Mouse (Mus musculus) kidney, embryonic 15.5 days (tissue): ENCODE measurements around the gene Nsun2. TPM values are rescaled to one million over a fixed set of nuclear protein-coding genes. Genes with fewer than 3 reads are reported as not detected.

Experiments
- ATAC-seq: fragments of 200-750 bp; cut with Nextera tagmentation; replicated peaks from 2 replicates; pipeline ENCODE4 v1.8.0; 2017; ENCODE audit warnings: moderate TSS enrichment; ENCODE audit not compliant: low FRiP score
- H3K27ac ChIP-seq: fragments of 300-500 bp; sonication (generic); 2 replicates; pipeline ENCODE4 v1.5.1; 2015; ENCODE audit warnings: mild to moderate bottlenecking, inconsistent platforms
- H3K27me3 ChIP-seq: fragments of 300-500 bp; sonication (generic); 2 replicates; pipeline ENCODE4 v1.6.1; 2015; ENCODE audit warnings: inconsistent platforms
- H3K36me3 ChIP-seq: fragments of 300-500 bp; sonication (generic); 2 replicates; pipeline ENCODE4 v1.6.1; 2015; ENCODE audit warnings: inconsistent platforms
- H3K4me1 ChIP-seq: fragments of 300-500 bp; sonication (generic); 2 replicates; pipeline ENCODE4 v1.6.1; 2015; ENCODE audit warnings: inconsistent platforms
- H3K4me2 ChIP-seq: fragments of 300-500 bp; sonication (generic); 2 replicates; pipeline ENCODE4 v1.6.1; 2015; ENCODE audit warnings: moderate library complexity, mild to moderate bottlenecking, inconsistent platforms
- H3K4me3 ChIP-seq: fragments of 300-500 bp; sonication (generic); replicated peaks from 2 replicates; pipeline ENCODE4 v1.5.1; 2015; ENCODE audit warnings: mild to moderate bottlenecking, inconsistent platforms
- H3K9ac ChIP-seq: fragments of 300-500 bp; sonication (generic); 2 replicates; pipeline ENCODE4 v1.6.1; 2015; ENCODE audit warnings: mild to moderate bottlenecking, inconsistent platforms
- H3K9me3 ChIP-seq: fragments of 300-500 bp; sonication (generic); replicated peaks from 2 replicates; pipeline ENCODE4 v1.6.1; 2016; ENCODE audit warnings: inconsistent platforms
- WGBS: fragments of 180-500 bp; shearing (Covaris S2); methylation state at CpG from one replicate; pipeline ENCODE4 v1.1.7; 2015; ENCODE audit warnings: mixed read lengths; 5-methylcytosine and 5-hydroxymethylcytosine counted together
- polyA plus RNA-seq: library from polyadenylated mRNA; unstranded; fragments of >200 nt; fragmentation: Nextera tagmentation; extraction: Ambion mirVana; gene quantifications from 2 replicates; pipeline ENCODE4 v1.2.1, GENCODE M21; 2015

Gene Nsun2
- polyA plus RNA-seq, 1 experiment from 2014 or later = 130 TPM

DNA sequence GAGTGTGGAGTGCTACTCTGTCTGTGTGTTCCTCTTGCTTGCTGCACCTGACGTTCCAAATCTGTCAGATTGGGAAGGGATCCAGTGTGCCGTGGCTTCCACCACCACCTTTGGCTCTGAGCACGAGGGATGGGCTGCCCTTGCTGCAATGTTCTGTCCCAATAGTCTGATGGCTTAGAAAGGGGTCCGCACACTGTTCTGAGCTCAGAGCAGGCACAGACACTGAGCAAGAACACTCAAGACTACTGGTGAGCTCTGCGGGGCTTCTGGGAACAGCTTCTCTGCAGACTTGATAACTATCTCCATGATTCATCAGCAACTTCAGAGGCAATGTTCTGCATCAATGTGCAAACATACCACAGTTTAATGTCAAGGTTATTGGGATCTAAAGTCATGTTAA, 67.8 kb downstream of the Nsun2 start:
- Histone ChIP-seq H3K27me3 (no peaks in the 10 kb centered on the region), H3K27ac (no peak overlapping the region), H3K9ac (no peak overlapping the region), H3K4me3 (no peak overlapping the region), H3K36me3 (no peaks in the 10 kb centered on the region), H3K4me1 (no peaks in the 10 kb centered on the region), H3K9me3 (no peaks in the 10 kb centered on the region), H3K4me2 (no peak overlapping the region)
- WGBS = 82% methylated on average over 5 of the region's 5 CpGs
- ATAC-seq = no peak

DNA sequence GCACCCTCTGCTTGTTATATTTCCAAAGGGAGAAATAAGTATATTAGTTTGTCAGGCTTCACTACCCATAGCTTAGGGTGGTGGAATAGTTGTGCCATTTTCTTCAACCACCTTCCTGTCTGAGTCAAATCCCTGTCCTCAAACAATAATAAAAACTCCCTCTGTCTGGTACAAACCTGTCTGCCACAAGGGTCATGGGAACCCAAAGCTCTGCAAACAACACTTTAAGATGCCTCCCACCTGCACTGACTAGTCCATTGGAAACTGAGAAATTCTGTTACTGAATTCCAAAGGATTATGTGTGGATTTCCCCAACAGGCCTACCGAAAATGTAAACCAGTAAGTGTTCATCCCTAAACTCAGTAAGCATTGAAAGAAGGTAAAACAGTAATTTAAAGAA, 71.1 kb downstream of the Nsun2 start:
- H3K4me2 ChIP-seq = no peak overlapping the region
- no peaks in the 10 kb centered on the region for H3K4me1 ChIP-seq
- no peaks in the 10 kb centered on the region for H3K27me3 ChIP-seq
- ATAC-seq = no peak
- 67% methylated on average over 1 of the region's 1 CpGs for WGBS
- no peak overlapping the region for H3K27ac ChIP-seq
- no peak overlapping the region for H3K4me3 ChIP-seq
- H3K9ac ChIP-seq = no peak overlapping the region
- no peaks in the 10 kb centered on the region for H3K9me3 ChIP-seq
- no peaks in the 10 kb centered on the region for H3K36me3 ChIP-seq

DNA sequence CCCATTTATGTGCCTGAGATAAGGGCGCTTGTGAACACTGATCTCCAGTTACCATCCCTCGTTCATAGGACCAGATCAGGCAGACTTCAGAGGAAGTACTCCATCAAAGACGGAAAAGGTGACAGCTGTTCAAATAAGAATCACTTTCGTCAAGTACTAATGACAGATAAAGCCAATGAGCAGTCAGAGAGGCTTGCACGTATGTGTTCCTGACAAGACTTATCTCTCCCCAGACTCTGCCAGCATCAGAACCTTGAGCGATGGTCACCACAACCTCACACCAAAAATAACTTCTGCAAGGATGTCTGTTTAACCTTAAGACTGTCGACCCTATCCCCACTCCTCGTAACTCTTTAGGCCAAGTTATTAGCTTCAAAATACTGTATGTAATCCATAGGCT, 75.2 kb downstream of the Nsun2 start:
- 77% methylated on average over 8 of the region's 8 CpGs for WGBS
- Histone ChIP-seq H3K4me3 (no peak overlapping the region), H3K9ac (no peak overlapping the region), H3K4me2 (no peak overlapping the region), H3K27ac (no peak overlapping the region), H3K4me1 (peaks cover 16% of the 10 kb centered on the region), H3K36me3 (peaks cover 7% of the 10 kb centered on the region), H3K9me3 (no peaks in the 10 kb centered on the region), H3K27me3 (no peaks in the 10 kb centered on the region)
- ATAC-seq = no peak

DNA sequence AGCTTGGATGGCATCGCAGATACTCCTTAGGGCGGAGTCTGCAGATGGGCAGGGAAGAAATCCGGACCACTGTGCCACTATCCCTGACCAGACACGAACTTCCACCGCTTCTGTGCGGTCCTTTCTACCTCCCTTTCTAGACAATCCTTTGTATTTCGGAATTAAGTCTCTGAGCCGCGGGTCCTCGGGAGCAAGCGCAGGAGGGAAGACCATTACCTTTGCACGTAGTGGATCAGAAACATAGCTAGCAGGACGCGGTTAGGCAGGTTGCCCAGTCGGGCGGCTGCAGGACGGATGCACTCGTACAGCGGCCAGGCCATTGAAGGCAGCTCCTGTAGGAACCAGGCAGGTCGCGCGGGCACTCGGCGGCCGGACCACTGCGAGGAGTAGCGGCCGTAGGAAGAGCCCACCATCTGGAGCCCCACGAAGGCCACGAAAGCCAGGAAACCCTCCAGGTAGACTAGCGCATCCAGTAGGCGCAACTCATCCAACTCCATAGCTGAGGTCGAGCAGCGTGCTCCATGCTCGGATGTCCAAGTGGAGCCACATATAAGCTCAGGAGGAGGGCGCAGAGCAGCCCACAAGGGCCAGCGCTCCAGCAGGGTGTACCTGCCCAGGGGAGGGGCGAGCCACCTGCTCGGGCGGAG, 77.3 kb downstream of the Nsun2 start:
- H3K4me3 ChIP-seq = peak overlapping the region; percentile 100
- H3K4me1 ChIP-seq = peaks cover 16% of the 10 kb centered on the region
- peaks cover 28% of the 10 kb centered on the region for H3K36me3 ChIP-seq
- peak overlapping the region; percentile 58; the same call in 1 of the 2 replicates for H3K27ac ChIP-seq
- peak; percentile 44 for ATAC-seq
- peak overlapping the region; percentile 97 for H3K4me2 ChIP-seq
- under 1% methylated on average over 40 of the region's 40 CpGs for WGBS
- H3K27me3 ChIP-seq = no peaks in the 10 kb centered on the region
- H3K9me3 ChIP-seq = no peaks in the 10 kb centered on the region
- peak overlapping the region; percentile 59 for H3K9ac ChIP-seq

DNA sequence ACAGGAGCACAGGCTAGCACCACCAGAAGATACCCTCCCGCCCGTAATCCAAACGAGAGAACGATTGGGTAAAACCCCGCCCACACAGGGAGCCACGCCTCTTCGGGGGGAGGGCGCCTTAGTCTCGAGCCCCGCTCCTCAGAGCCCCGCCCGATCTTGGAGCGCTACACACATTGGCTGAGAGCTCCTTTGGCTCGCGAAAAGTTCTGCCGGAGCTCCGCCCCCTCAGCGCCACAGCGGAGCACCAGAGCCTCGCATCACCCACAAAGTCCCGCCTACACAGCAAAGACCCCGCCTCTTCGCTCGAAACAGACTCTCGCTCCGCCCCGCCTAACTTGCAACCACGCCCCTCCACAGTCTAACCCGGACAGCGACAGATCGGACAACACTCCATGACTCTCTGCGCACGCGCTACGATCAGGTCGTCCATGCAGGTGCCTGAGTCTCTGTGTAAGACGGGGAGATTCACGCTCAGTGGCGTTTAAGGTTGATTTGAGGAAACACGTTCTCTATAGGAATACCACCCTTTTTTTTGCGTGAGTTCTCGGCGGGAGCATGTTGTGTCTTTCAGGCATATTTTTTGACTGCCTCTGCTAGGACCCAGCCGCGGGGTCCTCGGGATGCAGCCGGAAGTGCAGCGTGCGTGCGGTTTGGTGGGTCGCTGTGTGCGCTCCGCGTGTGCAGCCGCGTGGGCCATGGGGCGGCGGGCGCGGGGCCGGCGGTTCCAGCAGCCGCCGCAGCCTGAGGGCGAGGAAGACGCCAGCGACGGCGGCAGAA, 78.0 kb downstream of the Nsun2 start, which contains the start of gene Srd5a1:
Gene Srd5a1 (minus strand): TSS at position 45 of the 777 bp plus-strand sequence.
- Histone ChIP-seq H3K4me3 (peak within 1 kb of the TSS; percentile 100), H3K27ac (peak within 1 kb of the TSS; percentile 71), H3K36me3 (peaks cover 35% of the 10 kb centered on the region), H3K4me2 (peak within 1 kb of the TSS; percentile 97), H3K9me3 (no peaks in the 10 kb centered on the region), H3K27me3 (no peaks in the 10 kb centered on the region), H3K9ac (peak within 1 kb of the TSS; percentile 86), H3K4me1 (peaks cover 16% of the 10 kb centered on the region)
- WGBS = under 1% methylated on average over 69 of the region's 69 CpGs
- peak; percentile 99 for ATAC-seq

DNA sequence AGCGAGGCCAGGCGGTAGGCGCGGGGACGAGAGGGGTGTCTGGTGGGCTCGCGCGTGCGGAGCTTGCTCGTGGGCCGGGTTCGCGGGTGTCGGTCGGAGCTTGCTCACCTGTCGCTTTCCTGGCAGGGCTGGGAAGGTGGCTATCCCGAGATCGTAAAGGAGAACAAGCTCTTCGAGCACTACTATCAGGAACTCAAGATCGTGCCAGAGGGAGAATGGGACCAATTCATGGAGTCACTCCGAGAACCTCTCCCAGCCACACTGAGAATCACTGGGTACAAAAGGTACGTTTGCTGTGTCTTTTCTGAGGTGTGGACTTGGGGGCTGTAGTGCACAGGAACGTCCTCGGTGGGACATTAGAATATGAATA, 78.6 kb downstream of the Nsun2 start:
- Histone ChIP-seq H3K27me3 (no peaks in the 10 kb centered on the region), H3K4me2 (peak overlapping the region; percentile 97), H3K4me3 (peak overlapping the region; percentile 100), H3K4me1 (peaks cover 16% of the 10 kb centered on the region), H3K27ac (peak overlapping the region; percentile 71; the same call in 1 of the 2 replicates), H3K9me3 (no peaks in the 10 kb centered on the region), H3K36me3 (peaks cover 40% of the 10 kb centered on the region), H3K9ac (peak overlapping the region; percentile 86)
- ATAC-seq = no peak
- WGBS = 1% methylated on average over 24 of the region's 24 CpGs

DNA sequence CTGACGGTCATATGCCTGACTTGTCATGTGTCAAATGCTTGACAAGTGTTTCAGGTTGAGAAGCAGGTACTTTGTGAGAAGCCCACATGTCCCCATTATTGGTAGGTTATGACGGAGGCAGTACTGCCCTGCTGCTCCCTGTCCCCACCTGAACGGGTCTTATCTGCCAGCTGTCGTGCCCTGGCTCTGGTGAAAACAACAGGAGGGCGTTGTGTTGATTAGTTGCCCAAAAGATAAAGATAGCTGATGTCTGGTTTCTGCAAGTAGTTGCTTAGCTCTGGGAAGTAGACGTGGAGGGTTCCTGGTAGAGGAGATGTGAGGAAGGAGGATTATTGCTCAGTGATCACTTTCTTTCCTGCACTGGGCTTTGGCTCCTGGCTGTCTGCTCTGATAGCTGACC, 83.2 kb downstream of the Nsun2 start:
- WGBS = 84% methylated on average over 6 of the region's 6 CpGs
- H3K27ac ChIP-seq = no peak overlapping the region

DNA sequence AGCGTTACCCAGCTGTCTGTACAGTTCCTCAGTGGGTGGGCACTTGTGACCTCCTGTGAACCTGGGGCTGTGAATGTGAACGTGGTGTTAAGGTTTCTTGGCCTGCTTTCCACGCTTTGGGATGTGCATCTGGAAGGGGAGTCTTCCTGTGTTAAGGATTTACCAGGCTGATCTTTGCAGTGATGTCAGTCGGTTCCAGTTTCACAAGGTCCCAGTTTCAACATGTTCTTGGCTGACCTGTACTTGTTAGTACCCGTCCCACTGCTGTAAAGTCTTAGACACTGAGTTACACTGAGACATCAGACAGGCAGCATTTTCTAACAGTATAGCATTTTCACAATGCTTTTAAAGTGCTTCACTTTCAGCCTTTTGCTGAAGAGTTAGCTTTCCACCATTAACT, 90.3 kb downstream of the Nsun2 start:
- Histone ChIP-seq H3K27ac (no peak overlapping the region), H3K4me2 (no peak overlapping the region), H3K9me3 (no peaks in the 10 kb centered on the region), H3K27me3 (no peaks in the 10 kb centered on the region), H3K9ac (no peak overlapping the region), H3K4me3 (no peak overlapping the region), H3K36me3 (peaks cover 92% of the 10 kb centered on the region), H3K4me1 (no peaks in the 10 kb centered on the region)
- ATAC-seq = no peak
- 84% methylated on average over 5 of the region's 5 CpGs for WGBS

More for the DNA sequence above, 83.2 kb downstream of the Nsun2 start:
- H3K4me2 ChIP-seq = no peak overlapping the region
- H3K4me1 ChIP-seq = peaks cover 11% of the 10 kb centered on the region
- H3K27me3 ChIP-seq = no peaks in the 10 kb centered on the region
- no peak overlapping the region for H3K9ac ChIP-seq
- no peak overlapping the region for H3K4me3 ChIP-seq
- ATAC-seq = no peak
- H3K9me3 ChIP-seq = no peaks in the 10 kb centered on the region
- peaks cover 81% of the 10 kb centered on the region for H3K36me3 ChIP-seq

DNA sequence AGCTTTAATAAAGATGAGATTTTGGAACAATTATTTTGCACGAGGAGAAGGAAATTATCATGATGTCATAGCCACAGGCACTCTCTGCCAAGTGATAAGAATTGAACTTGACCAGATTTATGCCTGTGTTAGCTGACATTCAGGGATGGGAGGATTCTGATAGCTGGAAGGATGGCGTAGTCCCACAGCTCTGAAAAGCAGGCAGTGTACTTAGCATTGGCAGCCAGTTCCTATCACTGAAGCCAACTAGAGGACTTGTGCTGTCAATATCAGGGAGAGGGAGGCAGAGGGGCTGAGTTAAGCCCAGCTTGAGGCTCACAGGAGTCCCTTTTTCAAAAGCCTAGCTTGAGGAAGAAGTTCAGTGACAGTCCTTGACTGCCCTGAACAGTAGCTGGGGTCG, 91.0 kb downstream of the Nsun2 start:
- no peak for ATAC-seq
- no peaks in the 10 kb centered on the region for H3K9me3 ChIP-seq

DNA sequence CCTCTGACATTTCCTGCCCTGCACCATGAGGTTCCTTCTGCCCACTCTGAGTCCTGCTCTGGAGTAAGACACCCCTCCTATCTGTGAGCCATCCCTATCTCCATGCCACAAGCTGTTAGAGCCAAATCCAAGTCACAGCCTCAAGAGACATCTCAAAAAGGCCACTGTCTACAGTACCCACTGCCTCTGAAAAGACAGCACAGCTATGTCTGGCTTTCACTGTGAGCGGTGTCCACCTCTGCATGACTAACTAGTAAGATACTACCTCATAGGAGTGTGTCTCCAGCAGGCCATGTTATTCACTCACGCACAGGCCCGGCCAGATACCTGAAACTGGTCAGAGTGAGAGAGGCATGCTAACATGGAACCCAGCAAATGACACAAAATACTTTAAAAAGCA, 94.4 kb downstream of the Nsun2 start:
- no peak overlapping the region for H3K4me2 ChIP-seq
- H3K4me1 ChIP-seq = no peaks in the 10 kb centered on the region
- H3K9me3 ChIP-seq = no peaks in the 10 kb centered on the region
- no peak for ATAC-seq
- H3K4me3 ChIP-seq = no peak overlapping the region
- no peak overlapping the region for H3K27ac ChIP-seq
- 99% methylated on average over 3 of the region's 3 CpGs for WGBS
- H3K9ac ChIP-seq = no peak overlapping the region
- no peaks in the 10 kb centered on the region for H3K27me3 ChIP-seq
- peaks cover 98% of the 10 kb centered on the region for H3K36me3 ChIP-seq

More for the DNA sequence above, 91.0 kb downstream of the Nsun2 start:
- Histone ChIP-seq H3K4me1 (no peaks in the 10 kb centered on the region), H3K27ac (no peak overlapping the region), H3K27me3 (no peaks in the 10 kb centered on the region), H3K9ac (no peak overlapping the region), H3K4me3 (no peak overlapping the region), H3K36me3 (peaks cover 92% of the 10 kb centered on the region), H3K4me2 (no peak overlapping the region)
- 87% methylated on average over 3 of the region's 3 CpGs for WGBS

DNA sequence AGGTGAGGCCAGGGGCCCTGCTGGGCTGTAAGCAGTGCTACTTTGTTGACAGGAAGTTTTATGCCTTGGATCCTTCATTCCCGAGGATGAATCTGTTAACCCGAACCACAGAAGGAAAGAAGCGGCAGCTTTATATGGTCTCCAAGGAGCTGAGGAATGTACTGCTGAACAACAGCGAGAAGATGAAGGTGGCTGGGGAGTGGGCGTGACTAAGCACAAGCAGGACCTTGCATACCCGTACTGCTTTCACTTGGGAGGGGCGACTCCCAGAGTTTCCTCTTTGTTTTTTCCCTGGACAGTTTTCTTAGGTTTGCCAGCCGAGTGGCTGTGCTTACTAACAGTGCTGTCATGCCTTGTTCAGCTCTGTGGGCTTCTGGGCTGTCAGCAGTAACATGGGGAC, 97.0 kb downstream of the Nsun2 start:
- H3K9ac ChIP-seq = no peak overlapping the region
- 80% methylated on average over 8 of the region's 8 CpGs for WGBS

DNA sequence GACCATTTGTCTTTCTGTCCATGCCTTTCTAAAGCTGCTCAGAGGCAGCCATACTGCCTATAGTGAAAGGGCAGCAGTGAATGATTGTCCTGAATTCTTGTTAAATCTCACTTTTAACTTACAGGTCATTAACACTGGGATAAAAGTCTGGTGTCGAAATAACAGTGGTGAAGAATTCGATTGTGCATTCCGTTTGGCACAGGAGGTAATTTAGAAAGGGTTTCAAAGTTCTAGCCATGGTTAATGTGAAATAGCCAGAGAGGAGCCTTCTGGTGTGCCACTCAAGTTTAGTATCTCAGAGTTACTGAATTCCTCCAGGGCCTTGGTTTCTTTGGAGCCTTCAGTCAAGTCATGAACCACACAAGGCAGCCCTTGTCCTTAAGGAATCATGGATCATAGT, 97.6 kb downstream of the Nsun2 start:
- H3K9me3 ChIP-seq = no peaks in the 10 kb centered on the region
- no peak overlapping the region for H3K27ac ChIP-seq
- WGBS = 93% methylated on average over 3 of the region's 3 CpGs
- H3K27me3 ChIP-seq = no peaks in the 10 kb centered on the region
- H3K4me2 ChIP-seq = no peak overlapping the region
- peaks cover 98% of the 10 kb centered on the region for H3K36me3 ChIP-seq
- H3K4me1 ChIP-seq = no peaks in the 10 kb centered on the region
- no peak overlapping the region for H3K4me3 ChIP-seq
- no peak for ATAC-seq
- no peak overlapping the region for H3K9ac ChIP-seq

More for the DNA sequence above, 97.0 kb downstream of the Nsun2 start:
- no peaks in the 10 kb centered on the region for H3K4me1 ChIP-seq
- H3K4me2 ChIP-seq = no peak overlapping the region
- ATAC-seq = no peak
- no peaks in the 10 kb centered on the region for H3K9me3 ChIP-seq
- H3K36me3 ChIP-seq = peaks cover 98% of the 10 kb centered on the region
- no peak overlapping the region for H3K4me3 ChIP-seq
- H3K27ac ChIP-seq = no peak overlapping the region
- H3K27me3 ChIP-seq = no peaks in the 10 kb centered on the region
